Mouse (Mus musculus) forebrain, postnatal 0 days (tissue): ENCODE results near the gene C1qtnf5. TPM values are rescaled to one million over a fixed set of nuclear protein-coding genes. Genes with fewer than 3 reads are reported as not detected.

Experiments
- ATAC-seq: fragments of 200-750 bp; cut with Nextera tagmentation; 2 replicates; pipeline ENCODE4 v1.8.0; 2017; ENCODE audit warnings: mild to moderate bottlenecking, moderate library complexity
- DNase-seq: peaks from one replicate; pipeline ENCODE4 v3.0.0-alpha.2; 2015
- H3K27ac ChIP-seq: fragments of 300-500 bp; sonication (generic); 2 replicates; pipeline ENCODE4 v1.5.1; 2014; ENCODE audit warnings: low read depth, mild to moderate bottlenecking, antibody characterized with exemption, low read length, moderate library complexity, mixed read lengths
- H3K27me3 ChIP-seq: fragments of 300-500 bp; sonication (generic); 2 replicates; pipeline ENCODE4 v1.6.1; 2014; ENCODE audit warnings: mild to moderate bottlenecking, low read length, mixed read lengths; ENCODE audit not compliant: insufficient read depth
- H3K36me3 ChIP-seq: fragments of 300-500 bp; sonication (generic); 2 replicates; pipeline ENCODE4 v1.6.1; 2014; ENCODE audit warnings: mild to moderate bottlenecking, moderate library complexity; ENCODE audit not compliant: insufficient read depth
- H3K4me1 ChIP-seq: fragments of 300-500 bp; sonication (generic); 2 replicates; pipeline ENCODE4 v1.6.1; 2014; ENCODE audit warnings: antibody characterized with exemption; ENCODE audit not compliant: insufficient read depth
- H3K4me2 ChIP-seq: fragments of 300-500 bp; sonication (generic); 2 replicates; pipeline ENCODE4 v1.6.1; 2014; ENCODE audit warnings: low read depth, mild to moderate bottlenecking, moderate library complexity
- H3K4me3 ChIP-seq: fragments of 300-500 bp; sonication (generic); 2 replicates; pipeline ENCODE4 v1.5.1; 2014; ENCODE audit warnings: low read depth, low read length, mixed read lengths
- H3K9ac ChIP-seq: fragments of 300-500 bp; sonication (generic); 2 replicates; pipeline ENCODE4 v1.6.1; 2014; ENCODE audit warnings: mild to moderate bottlenecking
- H3K9me3 ChIP-seq: fragments of 300-500 bp; sonication (generic); 2 replicates; pipeline ENCODE4 v1.6.1; 2016; ENCODE audit warnings: low read length
- CTCF ChIP-seq: sonication (generic); IDR thresholded peaks from 2 replicates; pipeline ENCODE4 v1.5.1; 2016; ENCODE audit warnings: antibody characterized with exemption, control low read depth, low read depth
- WGBS: fragments of 180-500 bp; shearing (Covaris S2); extraction: QIAGEN DNeasy Blood & Tissue Kit; methylation state at CpG from one replicate; pipeline ENCODE4 v1.1.7; 2014; 5-methylcytosine and 5-hydroxymethylcytosine counted together
- polyA plus RNA-seq: library from polyadenylated mRNA; unstranded; fragments of >200 nt; fragmentation: Nextera tagmentation; extraction: Ambion mirVana; gene quantifications from 2 replicates; pipeline ENCODE4 v1.2.1, GENCODE M21; 2015
- total RNA-seq: library from RNA; depleted of rRNA; stranded (reverse); fragments of >200 nt; gene quantifications from 2 replicates; pipeline ENCODE4 v1.2.3, GENCODE M21; 2014

C1qtnf5 gene
- total and polyA plus RNA-seq, 2 experiments from 2014 or later = 8.7 to 18.4 TPM

- ATAC-seq (no peak; the same call in 1 of the 2 replicates), DNase-seq (no peak)
- Histone ChIP-seq H3K4me1 (peaks cover 8% of the 10 kb centered on the region; the same call in 1 of the 2 replicates), H3K27ac (no peak overlapping the region), H3K27me3 (peaks cover 21% of the 10 kb centered on the region), H3K36me3 (no peaks in the 10 kb centered on the region), H3K9ac (no peak overlapping the region), H3K4me3 (no peak overlapping the region), H3K4me2 (peak overlapping the region; percentile 57; the same call in 1 of the 2 replicates), H3K9me3 (no peaks in the 10 kb centered on the region)
- WGBS = 20% methylated on average over 19 of the region's 19 CpGs
- TF ChIP-seq CTCF = no peak
These were observed 23.7 kb downstream of the C1qtnf5 start for GRCm38 (mm10) chr9:44130581-44131275.

- ATAC-seq (no peak), DNase-seq (no peak)
- Histone ChIP-seq H3K9me3 (no peaks in the 10 kb centered on the region), H3K9ac (no peak overlapping the region), H3K4me1 (peaks cover 8% of the 10 kb centered on the region; the same call in 1 of the 2 replicates), H3K4me2 (no peak overlapping the region), H3K36me3 (no peaks in the 10 kb centered on the region), H3K27ac (no peak overlapping the region), H3K4me3 (no peak overlapping the region), H3K27me3 (peaks cover 23% of the 10 kb centered on the region)
- no peak for TF ChIP-seq CTCF
- 42% methylated on average over 7 of the region's 7 CpGs for WGBS
These were observed 24.2 kb downstream of the C1qtnf5 start for GRCm38 (mm10) chr9:44131276-44131590.

- peaks cover 23% of the 10 kb centered on the region for H3K27me3 ChIP-seq
- no peak overlapping the region for H3K27ac ChIP-seq
- ATAC-seq = no peak
- no peaks in the 10 kb centered on the region for H3K36me3 ChIP-seq
- WGBS = 67% methylated on average over 5 of the region's 5 CpGs
- no peak overlapping the region for H3K9ac ChIP-seq
- TF ChIP-seq CTCF = no peak
- no peaks in the 10 kb centered on the region for H3K9me3 ChIP-seq
- H3K4me2 ChIP-seq = no peak overlapping the region
- DNase-seq = no peak
- H3K4me3 ChIP-seq = no peak overlapping the region
- H3K4me1 ChIP-seq = peaks cover 8% of the 10 kb centered on the region; the same call in 1 of the 2 replicates
These were observed 25.2 kb downstream of the C1qtnf5 start for GRCm38 (mm10) chr9:44132200-44132599.

- ATAC-seq (no peak), DNase-seq (no peak)
- Histone ChIP-seq H3K4me1 (peaks cover 8% of the 10 kb centered on the region; the same call in 1 of the 2 replicates), H3K9ac (no peak overlapping the region), H3K9me3 (no peaks in the 10 kb centered on the region), H3K27me3 (peaks cover 23% of the 10 kb centered on the region), H3K36me3 (no peaks in the 10 kb centered on the region), H3K4me2 (no peak overlapping the region), H3K27ac (no peak overlapping the region), H3K4me3 (no peak overlapping the region)
- 18% methylated on average over 2 of the region's 2 CpGs for WGBS
- no peak for TF ChIP-seq CTCF
These were observed 26.2 kb downstream of the C1qtnf5 start for GRCm38 (mm10) chr9:44133287-44133686.

- 3% methylated on average over 44 of the region's 55 CpGs for WGBS
- peak; percentile 67 for DNase-seq
- no peak within 1 kb of the TSS for H3K27ac ChIP-seq
These were observed 27.2 kb downstream of the C1qtnf5 start, which contains the start of gene Mcam for GRCm38 (mm10) chr9:44134101-44134850. TSS of gene Mcam (plus strand) at chr9:44134469.

GRCm38 (mm10) chr9:44134851-44135730, 28.0 kb downstream of the C1qtnf5 start:
- Histone ChIP-seq H3K9ac (peak overlapping the region; percentile 2; the same call in 1 of the 2 replicates), H3K4me1 (peaks cover 8% of the 10 kb centered on the region; the same call in 1 of the 2 replicates), H3K27ac (no peak overlapping the region), H3K27me3 (peaks cover 23% of the 10 kb centered on the region), H3K4me2 (peak overlapping the region; percentile 86), H3K4me3 (peak overlapping the region; percentile 41), H3K9me3 (no peaks in the 10 kb centered on the region), H3K36me3 (no peaks in the 10 kb centered on the region)
- DNase-seq = peak; percentile 34
- peak; percentile 21 for ATAC-seq
- 3% methylated on average over 49 of the region's 49 CpGs for WGBS
- no peak for TF ChIP-seq CTCF

More at GRCm38 (mm10) chr9:44134101-44134850, 27.2 kb downstream of the C1qtnf5 start, which contains the start of gene Mcam:
- Histone ChIP-seq H3K4me3 (peak within 1 kb of the TSS; percentile 41), H3K36me3 (no peaks in the 10 kb centered on the region), H3K9me3 (no peaks in the 10 kb centered on the region), H3K27me3 (peaks cover 23% of the 10 kb centered on the region), H3K4me1 (peaks cover 8% of the 10 kb centered on the region; the same call in 1 of the 2 replicates), H3K4me2 (peak within 1 kb of the TSS; percentile 86), H3K9ac (peak within 1 kb of the TSS; percentile 2; the same call in 1 of the 2 replicates)
- ATAC-seq = peak; percentile 51
- TF ChIP-seq CTCF = no peak
